Mouse (Mus musculus) liver, adult 2 months (tissue): ENCODE measurements around the gene Gm49450.

Experiments used
- CTCF ChIP-seq: fragments of 200-500 bp; IDR thresholded peaks from 2 replicates; pipeline ENCODE4 v1.5.1; 2011; ENCODE audit warnings: low read depth, low read length, control low read depth
- POLR2A ChIP-seq: fragments of 200-500 bp; IDR thresholded peaks from 2 replicates; pipeline ENCODE4 v1.6.1; 2011; ENCODE audit warnings: low read length, control low read depth; ENCODE audit not compliant: insufficient read depth; ENCODE audit errors: extremely low read depth

GRCm38 (mm10) chr15:98897928-98898800 is 55.2 kb downstream of the Gm49450 start, which contains the start of gene Dhh:
- TF ChIP-seq CTCF, result no peak
- no peak for TF ChIP-seq POLR2A
